Mouse (Mus musculus) ovary, adult 18-20 months (tissue): ENCODE measurements at regions not wholly inside any gene's neighbourhood (a gene's known extent, or its start where the extent isn't known, plus 50 kb on each side); places are given as distances from the start of the nearest gene placed in this dataset.
"Not testable (repeated sequence)": the region's sequence is repeated elsewhere in the genome, so short reads cannot be mapped to it uniquely, and the experiment has no call there.

Experiments
- DNase-seq: peaks from one replicate; pipeline ENCODE4 v3.0.0; 2022; ENCODE audit warnings: low spot score, mixed read lengths

- no peak for DNase-seq
Observed at GRCm38 (mm10) chr3:53792541-53792940, 52.3 kb upstream of the Gm10985 start.

GRCm38 (mm10) chr3:53789706-53790105 lies 55.2 kb upstream of the Gm10985 start:
- DNase-seq: peak; percentile 42

GRCm38 (mm10) chr3:53785201-53785600 lies 59.7 kb upstream of the Gm10985 start:
- DNase-seq: no peak

- no peak for DNase-seq
Observed at GRCm38 (mm10) chr3:53776668-53777067, 68.2 kb upstream of the Gm10985 start.

- no peak for DNase-seq
Observed at GRCm38 (mm10) chr3:53767601-53768000, 77.3 kb upstream of the Gm10985 start.

GRCm38 (mm10) chr3:53763981-53764380 lies 80.9 kb upstream of the Gm10985 start:
- DNase-seq: no peak

- DNase-seq: no peak
Observed at GRCm38 (mm10) chr3:53761514-53762075, 83.3 kb upstream of the Gm10985 start.

GRCm38 (mm10) chr3:53756115-53756853 lies 88.6 kb upstream of the Gm10985 start:
- DNase-seq: no peak

GRCm38 (mm10) chr3:53737161-53737560 lies 80.0 kb upstream of the Frem2 start:
- no peak for DNase-seq

- DNase-seq: not testable (repeated sequence)
Observed at GRCm38 (mm10) chr3:53735607-53736006, 78.5 kb upstream of the Frem2 start.

- DNase-seq: no peak
Observed at GRCm38 (mm10) chr3:53735147-53735546, 78.0 kb upstream of the Frem2 start.

GRCm38 (mm10) chr3:53730440-53730839 lies 73.3 kb upstream of the Frem2 start:
- DNase-seq: no peak

GRCm38 (mm10) chr3:53729810-53730209 lies 72.7 kb upstream of the Frem2 start:
- DNase-seq: no peak

- no peak for DNase-seq
Observed at GRCm38 (mm10) chr3:53729131-53729530, 72.0 kb upstream of the Frem2 start.

GRCm38 (mm10) chr3:53727737-53728136 lies 70.6 kb upstream of the Frem2 start:
- DNase-seq: no peak

- DNase-seq: no peak
Observed at GRCm38 (mm10) chr3:53707101-53707500, 49.9 kb upstream of the Frem2 start.
